Mouse (Mus musculus): ENCODE measurements around the gene Bco2.

GRCm38 (mm10) chr9:50518781-50519180 lies 36.2 kb downstream of the Bco2 start:
- TF ChIP-seq GATA1 (IDR thresholded peaks at IDR 0.05; ENCODE audit: borderline replicate concordance, low read length) (no peak), FLI1 (IDR thresholded peaks at IDR 0.05; ENCODE audit: low read length) (no peak)

Measured in megakaryocyte, embryonic 14.5 days (primary cell).